Mouse (Mus musculus): ENCODE data around the gene Smbd1. TPM values are rescaled to one million over a fixed set of nuclear protein-coding genes. Genes with fewer than 3 reads are reported as not detected.
A peak's percentile ranks its signal among the peaks of the same experiment; 100 is the strongest.

Gene Smbd1
- polyA plus RNA-seq, 1 experiment from 2014 or later, result not detected

- H3K27me3 ChIP-seq, result no peaks in the 10 kb centered on the region
- ChIA-PET CTCF (interaction anchor here (2.6 kb wide), 1 partner anchor 116 kb away, joined by 12 read pairs; no protein-coding TSS in a partner anchor), POLR2A (interaction anchor here (1.2 kb wide), 1 partner anchor 66 kb away, joined by 3 read pairs; no protein-coding TSS in a partner anchor)
- ATAC-seq (no peak), DNase-seq (ENCODE audit: low read depth, low spot score) (no peak)
- no peak for TF ChIP-seq CTCF (IDR thresholded peaks at IDR 0.05)
- in situ Hi-C loops (cut with MboI; ENCODE audit: low pct_unique_long_range_greater_than_20kb), result loop anchor here (5.0 to 10.0 kb wide), 3 partner anchors 116 to 341 kb away; no protein-coding TSS in a partner anchor
These were observed 3.5 kb upstream of the Smbd1 start for GRCm38 (mm10) chr16:32813771-32814170.

- ChIA-PET POLR2A (interaction anchor here (1.2 kb wide), 1 partner anchor 66 kb away, joined by 3 read pairs; no protein-coding TSS in a partner anchor), CTCF (interaction anchor here (2.6 kb wide), 1 partner anchor 115 kb away, joined by 12 read pairs; no protein-coding TSS in a partner anchor)
- no peaks in the 10 kb centered on the region for H3K27me3 ChIP-seq
- no peak for TF ChIP-seq CTCF (IDR thresholded peaks at IDR 0.05)
- ATAC-seq, result no peak
- no peak for DNase-seq (ENCODE audit: low read depth, low spot score)
- in situ Hi-C loops (cut with MboI; ENCODE audit: low pct_unique_long_range_greater_than_20kb), result loop anchor here (5.0 to 10.0 kb wide), 3 partner anchors 116 to 341 kb away; no protein-coding TSS in a partner anchor
These were observed 3.1 kb upstream of the Smbd1 start for GRCm38 (mm10) chr16:32813362-32813761.

- POLR2A ChIA-PET, result no interaction called here
- no peak for ATAC-seq
- peak; percentile 89 for TF ChIP-seq CTCF (IDR thresholded peaks at IDR 0.05)
- DNase-seq (ENCODE audit: low read depth, low spot score), result no peak
- in situ Hi-C loops (cut with MboI; ENCODE audit: low pct_unique_long_range_greater_than_20kb), result loop anchor here (5.0 to 10.0 kb wide), 3 partner anchors 116 to 342 kb away; no protein-coding TSS in a partner anchor
- H3K27me3 ChIP-seq, result no peaks in the 10 kb centered on the region
- CTCF ChIA-PET, result interaction anchor here (1.5 kb wide), 1 partner anchor 116 kb away, joined by 8 read pairs; no protein-coding TSS in a partner anchor
These were observed 2.6 kb upstream of the Smbd1 start for GRCm38 (mm10) chr16:32812888-32813361.

- CTCF ChIA-PET, result interaction anchor here (0.9 to 1.8 kb wide), 2 partner anchors 28 to 111 kb away, joined by 3 to 4 read pairs; no protein-coding TSS in a partner anchor
- POLR2A ChIA-PET, result interaction anchor here (0.6 kb wide), 1 partner anchor 456 kb away, joined by 4 read pairs; no protein-coding TSS in a partner anchor
- H3K27me3 ChIP-seq, result no peaks in the 10 kb centered on the region
- in situ Hi-C loops (cut with MboI; ENCODE audit: low pct_unique_long_range_greater_than_20kb), result no loop called here
- TF ChIP-seq CTCF (IDR thresholded peaks at IDR 0.05), result no peak
- ATAC-seq (no peak), DNase-seq (ENCODE audit: low read depth, low spot score) (no peak)
These were observed 2.7 kb downstream of the Smbd1 start for GRCm38 (mm10) chr16:32807408-32808185.

- POLR2A ChIA-PET, result no interaction called here
- H3K27me3 ChIP-seq, result no peaks in the 10 kb centered on the region
- in situ Hi-C loops (cut with MboI; ENCODE audit: low pct_unique_long_range_greater_than_20kb), result no loop called here
- no peak for TF ChIP-seq CTCF (IDR thresholded peaks at IDR 0.05)
- DNase-seq (ENCODE audit: low read depth, low spot score) (no peak), ATAC-seq (no peak)
- CTCF ChIA-PET, result interaction anchor here (1.5 kb wide), 2 partner anchors 20 to 108 kb away, joined by 3 read pairs; no protein-coding TSS in a partner anchor
These were observed 5.1 kb downstream of the Smbd1 start for GRCm38 (mm10) chr16:32805151-32805550.

GRCm38 (mm10) chr16:32803901-32804300 is 6.4 kb downstream of the Smbd1 start:
- ATAC-seq (no peak), DNase-seq (ENCODE audit: low read depth, low spot score) (no peak)
- no peaks in the 10 kb centered on the region for H3K27me3 ChIP-seq
- in situ Hi-C loops (cut with MboI; ENCODE audit: low pct_unique_long_range_greater_than_20kb), result loop anchor here (5.0 kb wide), 1 partner anchor 77 kb away; no protein-coding TSS in a partner anchor
- ChIA-PET CTCF (interaction anchor here (0.9 to 1.5 kb wide), 3 partner anchors 8 to 90 kb away, joined by 3 to 4 read pairs (median 3); no protein-coding TSS in a partner anchor), POLR2A (interaction anchor here (0.8 to 1.2 kb wide), 2 partner anchors 21 to 75 kb away, joined by 3 to 4 read pairs; no protein-coding TSS in a partner anchor)
- TF ChIP-seq CTCF (IDR thresholded peaks at IDR 0.05), result no peak

GRCm38 (mm10) chr16:32803252-32803853 is 6.9 kb downstream of the Smbd1 start:
- peak; percentile 97 for DNase-seq (ENCODE audit: low read depth, low spot score)
- CTCF ChIA-PET, result interaction anchor here (0.7 to 1.5 kb wide), 4 partner anchors 9 to 106 kb away, joined by 3 to 4 read pairs (median 3); no protein-coding TSS in a partner anchor
- no peaks in the 10 kb centered on the region for H3K27me3 ChIP-seq
- peak; percentile 55 for ATAC-seq
- in situ Hi-C loops (cut with MboI; ENCODE audit: low pct_unique_long_range_greater_than_20kb), result loop anchor here (5.0 kb wide), 1 partner anchor 76 kb away; no protein-coding TSS in a partner anchor
- POLR2A ChIA-PET, result interaction anchor here (0.8 to 1.2 kb wide), 2 partner anchors 20 to 75 kb away, joined by 3 to 4 read pairs; no protein-coding TSS in a partner anchor
- no peak for TF ChIP-seq CTCF (IDR thresholded peaks at IDR 0.05)

- H3K27me3 ChIP-seq, result no peaks in the 10 kb centered on the region
- TF ChIP-seq CTCF (IDR thresholded peaks at IDR 0.05), result no peak
- CTCF ChIA-PET, result no interaction called here
- DNase-seq (ENCODE audit: low read depth, low spot score) (no peak), ATAC-seq (no peak)
- in situ Hi-C loops (cut with MboI; ENCODE audit: low pct_unique_long_range_greater_than_20kb), result no loop called here
- POLR2A ChIA-PET, result no interaction called here
These were observed 12.9 kb downstream of the Smbd1 start, which contains the start of gene Muc20 for GRCm38 (mm10) chr16:32797426-32797689. TSS of gene Muc20 (minus strand) at chr16:32797435.

GRCm38 (mm10) chr16:32796676-32797425 is 13.4 kb downstream of the Smbd1 start:
- no peaks in the 10 kb centered on the region for H3K27me3 ChIP-seq
- CTCF ChIA-PET, result no interaction called here
- ATAC-seq (no peak), DNase-seq (ENCODE audit: low read depth, low spot score) (no peak)
- in situ Hi-C loops (cut with MboI; ENCODE audit: low pct_unique_long_range_greater_than_20kb), result no loop called here
- no peak for TF ChIP-seq CTCF (IDR thresholded peaks at IDR 0.05)
- POLR2A ChIA-PET, result no interaction called here

- CTCF ChIA-PET, result interaction anchor here (1.4 kb wide), 1 partner anchor 112 kb away, joined by 3 read pairs; no protein-coding TSS in a partner anchor
- POLR2A ChIA-PET, result no interaction called here
- H3K27me3 ChIP-seq, result no peaks in the 10 kb centered on the region
- no peak for TF ChIP-seq CTCF (IDR thresholded peaks at IDR 0.05)
- in situ Hi-C loops (cut with MboI; ENCODE audit: low pct_unique_long_range_greater_than_20kb), result no loop called here
- DNase-seq (ENCODE audit: low read depth, low spot score), result no peak
- ATAC-seq, result no peak
These were observed 15.1 kb downstream of the Smbd1 start for GRCm38 (mm10) chr16:32795177-32795576.

All from Patski (cell line).